Mouse (Mus musculus) right cerebral cortex, postnatal 36 days (tissue): ENCODE measurements around the gene Col12a1.

ENCODE experiments used
- DNase-seq, 2 experiments: peaks; one replicate each; pipeline ENCODE4 v3.0.0; 2022; ENCODE audit warnings: low spot score in 2 of 2, mixed read lengths in 1 of 2

Gene Col12a1

DNA sequence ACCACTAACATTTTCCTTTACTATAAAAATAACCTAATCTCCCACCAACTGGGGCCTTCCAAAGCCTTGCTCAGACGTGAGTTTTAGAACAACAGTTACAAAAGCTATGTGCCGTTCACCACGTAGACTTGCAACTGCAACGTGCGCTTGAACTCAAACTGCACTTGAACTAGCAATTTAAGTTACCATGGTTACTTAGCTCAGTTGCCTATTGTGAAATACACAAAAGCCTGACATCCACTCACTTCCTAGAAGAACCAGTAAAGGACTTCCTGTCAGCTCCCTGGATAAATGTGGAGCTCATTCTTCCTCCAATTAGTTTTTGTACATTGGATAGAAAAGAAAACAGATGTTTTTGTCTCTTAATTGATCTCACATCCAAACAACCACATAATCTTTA lies 112.9 kb downstream of the Col12a1 start:
- DNase-seq, result no peak

GRCm38 (mm10) chr9:79604546-79604945 lies 114.1 kb downstream of the Col12a1 start:
- no peak for DNase-seq

GRCm38 (mm10) chr9:79603448-79603847 lies 115.2 kb downstream of the Col12a1 start:
- DNase-seq, result no peak

GRCm38 (mm10) chr9:79600237-79600570 lies 118.4 kb downstream of the Col12a1 start:
- DNase-seq, result no peak

DNA sequence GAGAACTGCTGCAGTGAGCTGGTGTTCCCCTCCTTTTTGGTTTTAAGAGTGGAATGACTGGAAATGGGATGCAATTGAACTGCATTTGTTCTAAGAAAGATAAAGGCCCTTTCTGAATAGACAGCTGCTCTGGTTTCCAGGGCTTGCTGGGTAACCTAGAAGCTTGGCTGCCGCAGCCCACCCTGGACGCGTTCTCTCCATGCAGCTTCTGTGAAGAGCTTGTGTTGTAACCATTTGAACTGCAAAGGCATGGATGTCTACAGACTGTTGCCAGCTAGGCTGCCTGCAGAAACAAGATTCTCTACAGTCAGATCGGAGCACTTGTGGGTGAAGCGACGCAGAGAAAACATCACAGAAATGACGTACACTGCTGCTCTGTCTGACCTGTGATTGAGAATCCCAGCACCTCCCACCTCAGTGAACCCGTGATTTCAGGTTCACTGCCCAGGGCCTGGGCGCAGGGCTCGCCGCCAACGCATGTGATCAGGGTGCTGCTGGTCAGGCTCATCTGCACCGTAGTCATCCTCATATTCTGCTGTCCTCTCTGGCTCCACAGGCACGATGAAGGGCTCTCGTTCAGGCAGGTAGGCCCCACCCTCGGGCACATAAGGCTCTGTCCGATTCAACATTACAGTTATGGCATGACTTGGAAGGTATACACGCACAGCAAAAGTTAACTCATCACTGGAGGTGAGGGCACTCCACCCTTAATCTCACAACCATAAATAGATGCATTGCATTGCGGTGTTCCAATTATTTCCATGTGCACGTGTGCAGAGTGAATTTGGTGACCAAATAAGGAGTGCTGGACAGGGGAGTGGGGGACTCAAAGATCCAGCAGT lies 119.0 kb downstream of the Col12a1 start:
- no peak for DNase-seq

DNA sequence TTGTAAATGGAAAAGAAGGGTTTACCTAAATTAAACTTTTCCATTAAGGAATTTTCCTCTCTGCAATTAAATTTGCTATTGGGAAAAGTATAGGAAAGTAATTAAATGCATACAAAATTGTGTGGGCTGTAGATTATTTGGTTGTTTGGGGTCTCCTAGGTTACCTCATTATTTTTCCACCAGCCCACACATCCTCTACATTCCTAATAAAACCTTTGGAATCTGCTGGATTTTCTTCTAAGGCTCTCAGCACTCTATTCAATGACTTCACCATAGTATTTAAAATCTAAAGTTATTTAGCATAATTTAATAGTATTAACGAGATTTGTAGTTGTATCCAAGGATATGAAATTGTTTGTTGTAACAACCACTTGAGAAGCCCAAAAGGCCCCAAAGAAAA lies 120.1 kb downstream of the Col12a1 start:
- DNase-seq, result no peak

GRCm38 (mm10) chr9:79586415-79587195 lies 132.0 kb downstream of the Col12a1 start:
- DNase-seq, result no peak

GRCm38 (mm10) chr9:79566838-79567237 lies 151.8 kb downstream of the Col12a1 start:
- no peak for DNase-seq

DNA sequence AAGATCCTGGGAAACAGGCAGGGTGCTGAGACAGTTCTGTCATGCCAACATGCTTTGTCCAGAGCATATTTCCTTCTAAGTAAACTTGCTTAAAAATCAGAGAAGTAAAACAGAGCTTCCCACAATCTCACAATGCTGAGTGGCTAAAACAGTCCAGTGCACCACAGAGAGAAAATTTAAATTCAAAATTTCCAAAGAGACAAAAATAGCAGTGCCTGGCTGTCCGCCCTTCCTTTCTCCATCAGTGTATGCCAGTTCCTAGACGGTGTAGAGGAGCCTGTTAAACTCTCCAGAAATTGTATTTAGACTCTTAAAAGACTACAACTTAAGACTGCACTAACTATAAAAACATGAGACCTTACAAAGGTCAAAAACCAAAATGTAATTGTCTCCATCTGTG lies 165.3 kb downstream of the Col12a1 start:
- peak; percentile 4 to 44 for DNase-seq
